Mouse (Mus musculus) 3134 (cell line): ENCODE results near the gene Elovl6.

Experiments used
- DNase-seq: peaks from one replicate; pipeline ENCODE4 v3.0.0-alpha.2; 2011; ENCODE audit warnings: low spot score; ENCODE audit not compliant: insufficient read length; ENCODE audit errors: extremely low read depth

Elovl6 gene

GRCm38 (mm10) chr3:129686698-129687333 is 154.7 kb downstream of the Elovl6 start:
- DNase-seq, result no peak

DNA sequence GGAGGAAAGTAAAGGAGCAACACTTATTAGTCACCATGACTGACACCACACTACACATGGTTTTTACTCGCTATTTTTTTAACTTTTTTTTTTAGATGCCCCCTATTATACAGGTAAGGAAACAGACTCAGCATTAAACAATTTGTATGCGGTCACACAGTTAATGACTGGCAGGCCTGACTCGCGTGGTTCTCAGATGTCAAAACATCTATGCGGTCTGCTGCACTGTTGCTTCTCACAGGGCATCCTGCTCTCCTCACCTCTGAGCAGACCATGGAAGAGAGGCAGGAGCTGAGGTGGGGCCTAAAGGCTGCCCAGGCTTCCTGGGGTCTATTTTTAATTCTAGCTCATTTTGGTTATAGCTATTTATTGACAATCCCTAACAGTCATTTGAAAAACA is 155.3 kb downstream of the Elovl6 start:
- DNase-seq, result no peak
